Mouse (Mus musculus) bone marrow, adult 2 months (tissue): ENCODE data around the gene Clec4e.

Experiments
- CTCF ChIP-seq: fragments of 200-500 bp; IDR thresholded peaks from 2 replicates; pipeline ENCODE4 v1.5.1; 2011; ENCODE audit warnings: low read length, control low read depth; ENCODE audit not compliant: control insufficient read depth, insufficient read depth
- POLR2A ChIP-seq: fragments of 200-500 bp; IDR thresholded peaks from 2 replicates; pipeline ENCODE4 v1.6.1; 2011; ENCODE audit warnings: low read depth, mild to moderate bottlenecking, control low read depth, low read length, borderline replicate concordance; ENCODE audit not compliant: control insufficient read depth

GRCm38 (mm10) chr6:123308033-123308432, 18.4 kb upstream of the Clec4e start, which contains the start of gene Vmn2r19:
- no peak for TF ChIP-seq CTCF
- TF ChIP-seq POLR2A = no peak
